Mouse (Mus musculus) embryonic stem cell, embryonic (primary cell): Measurements from ENCODE around the gene Hist2h3b.

Source experiments
- CTCF ChIA-PET, 4 experiments: fragments of 300-600 bp in 2 of 4; fragments of 350-600 bp in 2 of 4; sonication (Branson Sonifier 250); formaldehyde crosslinking; loops; one replicate each; lab custom pipeline; 2022; ENCODE audit warnings: inconsistent platforms in 2 of 4; lab: Charles Lee
- POLR2A ChIA-PET, 4 experiments: fragments of 300-600 bp in 2 of 4; fragments of 350-600 bp in 2 of 4; sonication (Branson Sonifier 250); formaldehyde crosslinking; loops; one replicate each; lab custom pipeline; 2022; ENCODE audit warnings: antibody characterized with exemption in 4 of 4, inconsistent platforms in 1 of 4; lab: Charles Lee

Gene Hist2h3b

GRCm38 (mm10) chr3:96293368-96293767 is 24.9 kb downstream of the Hist2h3b start:
- CTCF ChIA-PET = interaction anchor here in 2 of 4 experiments (0.9 to 1.5 kb wide), 2 partner anchors 9 to 15 kb away, joined by 3 to 4 read pairs; no protein-coding TSS in a partner anchor
- POLR2A ChIA-PET = interaction anchor here in 2 of 4 experiments (0.6 to 1.6 kb wide), 4 partner anchors 8 to 43 kb away, joined by 3 to 7 read pairs (median 4); partner anchors contain the start of gene Hist2h2bb (in 1 of the 2)

GRCm38 (mm10) chr3:96293787-96294186 is 25.3 kb downstream of the Hist2h3b start, which contains the start of gene Fcgr1:
Gene Fcgr1 (minus strand): TSS chr3:96293969.
- POLR2A ChIA-PET = interaction anchor here in 2 of 4 experiments (0.6 to 0.7 kb wide), 3 partner anchors 16 to 1320 kb away, joined by 3 read pairs; no protein-coding TSS in a partner anchor

GRCm38 (mm10) chr3:96298360-96298759 is 29.9 kb downstream of the Hist2h3b start:
- ChIA-PET POLR2A (interaction anchor here in 2 of 4 experiments (0.9 to 2.1 kb wide), 3 partner anchors 15 to 29 kb away, joined by 3 to 7 read pairs (median 3); no protein-coding TSS in a partner anchor), CTCF (interaction anchor here in 1 of 4 experiments (0.8 kb wide), 1 partner anchor 20 kb away, joined by 3 read pairs; no protein-coding TSS in a partner anchor)

More at GRCm38 (mm10) chr3:96293787-96294186, 25.3 kb downstream of the Hist2h3b start, which contains the start of gene Fcgr1:
- CTCF ChIA-PET = interaction anchor here in 2 of 4 experiments (0.9 to 1.5 kb wide), 2 partner anchors 9 to 16 kb away, joined by 3 to 4 read pairs; no protein-coding TSS in a partner anchor

GRCm38 (mm10) chr3:96299562-96299961 is 31.1 kb downstream of the Hist2h3b start:
- CTCF ChIA-PET = interaction anchor here in 2 of 4 experiments (0.6 to 1.2 kb wide), 3 partner anchors 22 to 696 kb away, joined by 3 to 4 read pairs (median 3); no protein-coding TSS in a partner anchor
- POLR2A ChIA-PET = interaction anchor here in 3 of 4 experiments (0.6 to 2.7 kb wide), 5 partner anchors 10 to 115 kb away, joined by 3 to 16 read pairs (median 4); partner anchors contain the start of genes Hist2h2bb (in 1 of the 3) and Hist2h3b (in 1 of the 3)

GRCm38 (mm10) chr3:96300706-96301529 is 32.5 kb downstream of the Hist2h3b start:
- CTCF ChIA-PET = interaction anchor here in 3 of 4 experiments (0.6 to 2.2 kb wide), 6 partner anchors 13 to 1182 kb away, joined by 3 to 8 read pairs (median 3); no protein-coding TSS in a partner anchor
- POLR2A ChIA-PET = interaction anchor here in 3 of 4 experiments (0.6 to 2.7 kb wide), 14 partner anchors 8 to 419 kb away, joined by 3 to 16 read pairs (median 3); partner anchors contain the start of genes Hist2h2bb (in 2 of the 3), Ciart (in 1 of the 3), Hist2h3b (in 1 of the 3) and Polr3gl (in 1 of the 3)

- POLR2A ChIA-PET = interaction anchor here in 3 of 4 experiments (0.5 to 2.7 kb wide), 7 partner anchors 9 to 139 kb away, joined by 3 to 16 read pairs (median 3); partner anchors contain the start of genes Hist2h2bb (in 1 of the 3) and Hist2h3b (in 1 of the 3)
- CTCF ChIA-PET = interaction anchor here in 3 of 4 experiments (0.6 to 2.2 kb wide), 3 partner anchors 15 to 24 kb away, joined by 3 to 8 read pairs (median 3); no protein-coding TSS in a partner anchor
Measured at GRCm38 (mm10) chr3:96302076-96302475, 33.6 kb downstream of the Hist2h3b start.

GRCm38 (mm10) chr3:96306506-96306905 is 38.1 kb downstream of the Hist2h3b start:
- POLR2A ChIA-PET = interaction anchor here in 2 of 4 experiments (0.6 to 4.4 kb wide), 2 partner anchors 10 to 29 kb away, joined by 3 to 18 read pairs; no protein-coding TSS in a partner anchor
- CTCF ChIA-PET = interaction anchor here in 1 of 4 experiments (0.5 to 0.6 kb wide), 2 partner anchors 138 to 333 kb away, joined by 3 to 8 read pairs; no protein-coding TSS in a partner anchor

GRCm38 (mm10) chr3:96309441-96309840 is 41.0 kb downstream of the Hist2h3b start:
- ChIA-PET CTCF (no interaction called here), POLR2A (interaction anchor here in 1 of 4 experiments (1.2 to 1.3 kb wide), 2 partner anchors 17 to 40 kb away, joined by 4 read pairs; partner anchors contain the start of gene Hist2h2bb)

- ChIA-PET CTCF (no interaction called here), POLR2A (interaction anchor here in 3 of 4 experiments (0.6 to 2.2 kb wide), 7 partner anchors 12 to 233 kb away, joined by 3 to 7 read pairs (median 3); no protein-coding TSS in a partner anchor)
Measured at GRCm38 (mm10) chr3:96312341-96313098, 44.1 kb downstream of the Hist2h3b start.
